Mouse (Mus musculus) kidney, adult 18-20 months (tissue): ENCODE results near the gene Magt1.
"Not testable (repeated sequence)": the region's sequence is repeated elsewhere in the genome, so short reads cannot be mapped to it uniquely, and the experiment has no call there.

Source experiments
- DNase-seq: peaks from one replicate; pipeline ENCODE4 v3.0.0; 2021

The Magt1 gene

DNA sequence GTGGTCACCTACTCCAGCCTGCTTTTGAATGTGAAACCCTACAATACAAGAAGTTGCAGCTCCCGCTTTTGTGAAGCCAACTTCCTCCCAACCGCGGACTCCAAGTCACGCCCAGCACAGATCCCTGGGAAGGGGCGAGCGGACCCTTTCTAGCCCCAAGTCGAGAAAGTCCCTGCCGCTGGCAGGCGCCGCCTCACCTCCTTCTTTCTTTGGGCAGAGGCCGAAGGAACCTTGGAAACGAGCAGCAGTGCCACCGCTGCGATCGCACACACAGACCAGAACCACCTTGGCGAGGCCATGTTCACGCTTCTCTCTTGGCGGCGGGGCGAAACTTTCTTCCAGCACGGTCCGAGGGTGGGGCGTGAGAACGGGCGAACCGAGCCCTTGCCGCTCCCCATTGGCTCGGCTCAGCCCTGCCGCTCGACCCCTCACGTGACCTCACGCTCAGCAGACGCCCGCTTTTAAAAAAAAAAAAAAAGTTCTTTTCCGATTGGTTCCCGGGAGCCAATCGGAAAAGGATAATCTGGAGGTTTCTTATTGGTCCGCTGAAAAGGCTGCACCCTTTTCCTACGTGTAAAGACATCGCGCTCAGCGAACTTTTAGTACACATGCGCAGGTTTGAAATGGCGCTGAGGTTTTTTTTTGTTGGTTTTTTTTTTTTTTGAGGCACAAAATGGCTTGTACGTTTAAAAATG, at the start of gene Magt1:
TSS of gene Magt1 (minus strand) at position 442 of the 695 bp plus-strand sequence.
- DNase-seq, result peak; percentile 86

GRCm38 (mm10) chrX:106048191-106048590, 36.5 kb upstream of the Magt1 start:
- DNase-seq, result no peak

GRCm38 (mm10) chrX:106045928-106046327, 34.2 kb upstream of the Magt1 start:
- no peak for DNase-seq

DNA sequence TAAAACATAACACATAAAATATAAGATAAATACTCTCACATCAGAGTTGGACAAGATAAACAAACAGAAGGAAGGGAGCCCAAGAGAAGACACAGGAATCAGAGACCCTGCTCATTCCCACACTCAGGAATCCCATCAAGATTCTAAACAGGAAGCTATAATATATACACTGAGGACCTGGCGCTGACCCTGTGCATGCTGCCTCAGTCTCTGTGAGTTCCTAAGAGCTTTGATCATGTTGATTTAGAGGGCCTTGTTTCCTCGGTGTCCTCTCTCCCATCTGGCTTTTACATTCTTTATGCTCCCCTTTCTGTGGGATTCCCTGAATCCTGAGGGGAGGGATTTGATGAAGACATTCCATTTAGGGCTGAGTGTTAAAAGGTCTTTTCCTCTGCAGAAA, 33.7 kb upstream of the Magt1 start:
- no peak for DNase-seq

DNA sequence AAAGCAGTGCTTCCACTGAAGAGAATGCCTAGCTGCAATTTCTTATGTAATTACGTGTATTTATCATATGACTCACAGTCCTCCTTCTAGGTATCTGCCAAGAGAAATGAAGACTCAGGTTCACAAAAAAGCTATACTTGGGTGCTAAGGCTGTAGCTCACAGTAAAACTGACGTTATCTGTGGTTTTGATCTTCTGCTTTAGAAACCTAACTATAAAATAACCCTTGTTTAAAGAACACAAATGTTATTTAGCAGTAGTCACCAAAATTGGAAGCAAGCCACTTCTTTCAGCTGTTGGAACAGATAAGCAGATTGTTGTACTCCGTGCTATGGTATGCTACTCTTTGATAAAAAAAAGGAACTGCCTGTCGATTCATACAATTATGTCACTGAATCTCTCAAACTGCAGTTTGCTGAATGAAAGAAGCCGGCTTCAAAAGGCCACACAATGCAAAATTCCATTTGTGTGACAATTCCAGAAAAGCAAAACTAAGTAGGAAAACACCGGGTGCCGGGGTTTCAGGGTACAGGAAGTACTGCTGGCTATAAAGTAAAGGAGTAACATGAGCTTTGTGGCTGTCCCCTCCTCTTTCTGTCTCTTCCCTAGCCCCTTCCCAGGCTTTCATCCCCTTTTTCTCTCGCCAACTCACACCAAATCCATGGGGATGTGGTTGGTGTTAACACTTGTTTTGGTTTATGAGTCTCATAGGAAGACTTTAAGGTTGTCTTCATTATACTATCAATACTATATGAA, 32.3 kb upstream of the Magt1 start:
- no peak for DNase-seq

DNA sequence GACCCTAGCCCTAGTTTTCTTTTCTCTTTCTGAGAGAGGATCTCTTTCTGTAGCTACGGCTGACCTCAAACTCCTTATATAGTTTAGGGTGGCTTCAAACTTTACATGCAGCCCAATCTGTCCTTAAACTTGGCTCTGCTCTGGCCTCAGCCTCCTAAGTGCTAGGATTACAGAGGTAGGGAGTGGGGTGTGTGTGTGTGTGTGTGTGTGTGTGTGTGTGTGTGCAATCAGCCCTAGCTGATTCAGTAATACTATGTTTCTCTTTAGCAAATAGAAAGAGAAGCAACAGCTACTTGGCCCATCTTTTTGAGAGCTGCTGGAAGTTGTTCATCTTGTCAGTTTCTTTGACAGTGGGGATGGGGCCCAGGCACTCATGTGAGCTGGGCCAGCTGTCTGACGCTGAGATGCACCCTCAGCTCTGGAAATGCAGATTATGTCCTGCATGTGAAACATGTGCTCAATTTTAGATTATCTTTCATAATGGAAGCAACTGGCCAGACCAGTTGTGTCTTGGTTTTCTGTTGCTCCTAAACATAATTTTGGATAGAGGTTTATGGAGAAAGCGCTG, 25.6 kb upstream of the Magt1 start:
- DNase-seq, result no peak

- DNase-seq, result no peak
These were observed 24.0 kb upstream of the Magt1 start for GRCm38 (mm10) chrX:106035727-106036126.

GRCm38 (mm10) chrX:106031124-106031523, 19.4 kb upstream of the Magt1 start:
- DNase-seq, result no peak

DNA sequence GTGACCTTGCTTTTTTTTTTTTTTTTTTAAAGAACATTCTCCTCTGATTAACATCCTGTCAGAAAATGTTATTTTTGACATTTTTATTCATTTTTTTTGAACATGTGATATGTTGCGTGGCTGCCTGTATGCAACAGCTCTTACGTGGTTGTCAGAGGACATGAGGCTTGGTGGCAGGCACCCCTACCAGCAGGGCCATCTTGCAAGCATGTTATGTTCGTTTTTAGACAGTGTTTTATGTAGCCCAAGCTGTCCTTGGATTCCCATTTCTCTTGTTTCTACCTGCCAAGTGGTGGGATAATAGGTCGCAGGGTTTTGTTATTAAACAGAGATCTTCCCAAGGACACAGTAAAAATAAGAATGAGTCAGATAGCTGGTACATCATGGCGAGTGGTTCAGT, 18.5 kb upstream of the Magt1 start:
- DNase-seq, result no peak

- no peak for DNase-seq
These were observed 15.6 kb upstream of the Magt1 start for GRCm38 (mm10) chrX:106027343-106027674.

- peak; percentile 89 for DNase-seq
These were observed 15.0 kb upstream of the Magt1 start, which contains the start of gene Atp7a for GRCm38 (mm10) chrX:106026418-106027342. TSS of gene Atp7a (plus strand) at chrX:106027276.

GRCm38 (mm10) chrX:106017516-106017915, 5.8 kb upstream of the Magt1 start:
- no peak for DNase-seq

DNA sequence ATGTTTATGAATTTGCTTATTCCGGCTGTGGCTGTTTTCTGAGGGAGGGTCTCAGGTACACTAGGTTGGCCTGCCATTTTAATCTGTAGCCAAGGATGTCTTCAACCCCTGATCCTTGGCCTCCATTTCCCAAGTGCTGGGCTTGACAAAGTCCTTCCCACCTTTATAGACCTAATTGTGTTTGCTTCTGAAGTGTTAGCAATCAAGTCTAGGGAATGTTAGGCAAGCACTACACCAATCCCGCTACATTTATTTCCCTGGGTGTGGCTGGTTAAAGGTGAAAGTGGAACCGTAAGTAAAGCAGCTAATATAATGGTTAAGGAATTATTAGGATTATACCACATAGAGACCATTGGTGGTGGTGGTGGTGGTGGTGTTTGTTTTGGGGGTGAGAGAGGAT, 5.4 kb upstream of the Magt1 start:
- no peak for DNase-seq

- peak; percentile 72 for DNase-seq
These were observed 4.0 kb upstream of the Magt1 start, which contains the start of gene Cox7b for GRCm38 (mm10) chrX:106015571-106016322. TSS of gene Cox7b (plus strand) at chrX:106015700.

DNA sequence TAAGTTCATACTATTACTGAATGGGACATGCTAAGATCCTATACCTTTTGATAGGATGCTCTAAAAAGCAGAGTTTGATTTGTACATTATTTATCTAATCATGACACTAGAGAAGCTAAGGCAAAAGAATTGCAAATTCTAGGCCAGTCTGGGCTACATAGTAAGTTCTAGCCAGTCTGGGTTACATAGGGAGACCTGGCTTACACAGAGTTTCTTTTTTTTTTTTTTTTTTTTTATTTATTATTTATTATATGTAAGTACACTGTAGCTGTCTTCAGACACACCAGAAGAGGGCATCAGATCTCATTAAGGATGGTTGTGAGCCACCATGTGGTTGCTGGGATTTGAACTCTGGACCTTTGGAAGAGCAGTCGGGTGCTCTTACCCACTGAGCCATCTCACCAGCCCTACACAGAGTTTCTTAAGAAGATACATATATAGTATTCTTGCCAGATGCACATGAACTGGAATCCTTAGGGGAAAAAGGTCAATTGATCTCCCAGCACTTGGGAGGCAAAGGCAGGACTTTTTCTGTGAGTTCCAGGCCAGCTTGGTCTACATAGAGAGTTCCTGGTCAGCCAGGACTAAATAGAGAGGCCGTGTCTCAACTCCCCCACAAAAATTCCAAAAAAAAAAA, 3.2 kb upstream of the Magt1 start:
- DNase-seq, result not testable (repeated sequence)

DNA sequence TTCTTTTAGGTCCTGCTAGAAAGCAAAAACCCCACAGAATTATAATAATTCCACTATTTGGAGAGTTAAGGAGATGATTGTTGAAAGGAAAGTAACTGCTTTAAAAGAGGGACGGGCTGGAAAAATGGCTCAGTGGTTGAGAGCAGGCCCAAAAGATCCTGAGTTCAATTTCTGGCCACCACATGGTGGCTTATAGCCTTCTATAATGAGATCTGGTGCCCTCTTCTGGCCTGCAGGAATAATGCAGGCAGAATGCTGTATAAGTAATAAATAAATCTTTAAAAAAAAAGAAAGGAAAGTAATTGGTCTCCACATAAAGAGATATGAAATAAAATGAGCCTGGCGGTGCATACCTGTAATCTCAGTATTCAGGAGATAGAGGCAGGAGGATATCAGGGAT, 1.5 kb upstream of the Magt1 start:
- peak; percentile 60 for DNase-seq

GRCm38 (mm10) chrX:106012559-106012958, 853 bp upstream of the Magt1 start:
- no peak for DNase-seq

- no peak for DNase-seq
These were observed 944 bp downstream of the Magt1 start for GRCm38 (mm10) chrX:106010762-106011161.

GRCm38 (mm10) chrX:106001605-106002004, 10.1 kb downstream of the Magt1 start:
- no peak for DNase-seq

- DNase-seq, result not testable (repeated sequence)
These were observed 54.6 kb downstream of the Magt1 start for GRCm38 (mm10) chrX:105957091-105957490.

- no peak for DNase-seq
These were observed 57.7 kb downstream of the Magt1 start for GRCm38 (mm10) chrX:105953999-105954398.

- no peak for DNase-seq
These were observed 65.3 kb downstream of the Magt1 start for GRCm38 (mm10) chrX:105946357-105946756.
